Mouse (Mus musculus) heart, embryonic 13.5 days (tissue): ENCODE measurements around the gene Ppp1r37. TPM values are rescaled to one million over a fixed set of nuclear protein-coding genes. Genes with fewer than 3 reads are reported as not detected.

Experiments
- ATAC-seq: fragments of 200-750 bp; cut with Nextera tagmentation; 2 replicates; pipeline ENCODE4 v1.8.0; 2017; ENCODE audit warnings: moderate TSS enrichment; ENCODE audit not compliant: insufficient number of reproducible peaks, low FRiP score, low TSS enrichment; ENCODE audit errors: extremely low read depth
- H3K27ac ChIP-seq: fragments of 300-500 bp; sonication (generic); replicated peaks from 2 replicates; pipeline ENCODE4 v1.5.1; 2015; ENCODE audit warnings: moderate library complexity, mild to moderate bottlenecking, inconsistent platforms
- H3K27me3 ChIP-seq: fragments of 300-500 bp; sonication (generic); replicated peaks from 2 replicates; pipeline ENCODE4 v1.6.1; 2015; ENCODE audit warnings: mild to moderate bottlenecking, inconsistent platforms
- H3K36me3 ChIP-seq: fragments of 300-500 bp; sonication (generic); 2 replicates; pipeline ENCODE4 v1.6.1; 2015; ENCODE audit warnings: mild to moderate bottlenecking, inconsistent platforms
- H3K4me1 ChIP-seq: fragments of 300-500 bp; sonication (generic); 2 replicates; pipeline ENCODE4 v1.6.1; 2015; ENCODE audit warnings: inconsistent platforms
- H3K4me2 ChIP-seq: fragments of 300-500 bp; sonication (generic); 2 replicates; pipeline ENCODE4 v1.6.1; 2015; ENCODE audit warnings: inconsistent platforms, mild to moderate bottlenecking, moderate library complexity
- H3K4me3 ChIP-seq: fragments of 300-500 bp; sonication (generic); 2 replicates; pipeline ENCODE4 v1.5.1; 2015; ENCODE audit warnings: moderate library complexity, mild to moderate bottlenecking, inconsistent platforms
- H3K9ac ChIP-seq: fragments of 300-500 bp; sonication (generic); 2 replicates; pipeline ENCODE4 v1.6.1; 2015; ENCODE audit warnings: inconsistent platforms, mild to moderate bottlenecking, moderate library complexity
- H3K9me3 ChIP-seq: fragments of 300-500 bp; sonication (generic); 2 replicates; pipeline ENCODE4 v1.6.1; 2016; ENCODE audit warnings: inconsistent platforms
- WGBS: fragments of 180-500 bp; shearing (Covaris S2); methylation state at CpG from one replicate; pipeline ENCODE4 v1.1.7; 2015; ENCODE audit warnings: mixed read lengths; 5-methylcytosine and 5-hydroxymethylcytosine counted together
- polyA plus RNA-seq: library from polyadenylated mRNA; unstranded; fragments of >200 nt; fragmentation: Nextera tagmentation; extraction: Ambion mirVana; gene quantifications from 2 replicates; pipeline ENCODE4 v1.2.1, GENCODE M21; 2015

The Ppp1r37 gene
- polyA plus RNA-seq, 1 experiment from 2014 or later = 17.2 TPM

DNA sequence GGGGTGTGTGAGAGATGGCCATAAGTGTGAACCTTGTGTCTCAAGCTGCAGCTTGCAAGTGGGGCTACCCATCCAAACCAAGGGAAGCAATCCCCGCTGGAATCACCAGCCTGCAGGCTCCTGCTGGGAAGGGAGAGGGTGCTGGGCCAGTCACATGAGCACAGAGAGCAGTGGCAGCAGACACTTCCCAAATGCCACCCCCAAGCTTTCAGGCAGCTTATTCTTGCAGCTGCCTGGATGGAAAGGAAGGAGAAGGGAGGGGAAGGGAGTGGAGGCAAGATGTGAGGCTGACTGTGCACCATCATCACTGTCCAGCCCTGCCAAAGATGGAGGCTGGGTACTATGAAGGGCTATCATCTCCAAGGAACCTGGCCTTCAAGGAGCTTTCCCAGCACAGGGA lies 8.7 kb downstream of the Ppp1r37 start:
- Histone ChIP-seq H3K4me2 (no peak overlapping the region), H3K9ac (no peak overlapping the region), H3K27me3 (no peaks in the 10 kb centered on the region), H3K4me3 (no peak overlapping the region), H3K9me3 (no peaks in the 10 kb centered on the region), H3K4me1 (peaks cover 51% of the 10 kb centered on the region), H3K27ac (no peak overlapping the region), H3K36me3 (peaks cover 28% of the 10 kb centered on the region)
- 56% methylated on average over 1 of the region's 1 CpGs for WGBS
- ATAC-seq = no peak

DNA sequence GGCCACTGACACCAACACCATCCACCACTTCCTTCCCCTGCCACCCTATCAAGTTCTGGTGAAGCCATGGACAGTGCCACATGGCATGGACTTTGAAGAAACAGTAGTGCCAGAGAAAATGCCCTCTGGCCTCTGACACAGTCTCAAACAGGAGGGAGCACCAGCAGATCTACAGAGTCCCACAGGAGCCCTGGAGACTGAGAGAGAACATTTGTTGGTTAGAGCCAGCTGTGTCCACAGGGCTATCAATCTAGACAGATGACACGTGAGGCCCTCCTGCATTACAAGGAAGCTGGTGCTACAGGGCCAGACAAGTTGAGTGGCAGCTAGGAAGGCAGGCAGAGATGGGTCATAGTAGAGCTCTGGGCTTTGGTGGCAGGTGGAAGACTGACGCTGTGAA lies 10.4 kb downstream of the Ppp1r37 start:
- peaks cover 31% of the 10 kb centered on the region for H3K36me3 ChIP-seq
- no peak overlapping the region for H3K4me2 ChIP-seq
- no peak for ATAC-seq
- no peak overlapping the region for H3K4me3 ChIP-seq
- 33% methylated on average over 2 of the region's 2 CpGs for WGBS
- H3K9ac ChIP-seq = peak overlapping the region; percentile 33; the same call in 1 of the 2 replicates
- no peaks in the 10 kb centered on the region for H3K27me3 ChIP-seq
- H3K4me1 ChIP-seq = peaks cover 36% of the 10 kb centered on the region
- H3K27ac ChIP-seq = no peak overlapping the region
- no peaks in the 10 kb centered on the region for H3K9me3 ChIP-seq

GRCm38 (mm10) chr7:19551634-19552033 lies 11.2 kb downstream of the Ppp1r37 start:
- Histone ChIP-seq H3K27me3 (no peaks in the 10 kb centered on the region), H3K4me3 (no peak overlapping the region), H3K27ac (no peak overlapping the region), H3K4me1 (peaks cover 33% of the 10 kb centered on the region), H3K9me3 (no peaks in the 10 kb centered on the region), H3K4me2 (no peak overlapping the region), H3K36me3 (peaks cover 31% of the 10 kb centered on the region), H3K9ac (peak overlapping the region; percentile 19; the same call in 1 of the 2 replicates)
- 89% methylated on average over 5 of the region's 5 CpGs for WGBS
- no peak for ATAC-seq

DNA sequence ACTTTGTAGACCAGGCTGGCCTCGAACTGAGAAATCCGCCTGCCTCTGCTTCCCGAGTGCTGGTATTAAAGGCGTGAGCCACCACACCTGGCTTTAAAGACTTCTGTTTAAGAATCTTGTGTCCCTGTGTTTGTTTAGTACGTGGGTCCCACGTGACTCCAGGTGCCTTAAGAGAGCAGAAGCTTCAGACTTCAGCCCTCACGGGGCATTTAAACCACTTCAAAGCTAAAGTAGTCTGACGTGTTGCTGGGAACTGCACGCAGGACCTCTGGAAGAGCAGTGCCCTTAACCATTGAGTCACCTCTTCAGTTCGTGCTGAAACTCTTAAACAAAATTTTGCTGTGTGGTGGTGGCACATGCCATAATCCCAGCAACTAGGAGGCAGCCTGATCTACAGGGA lies 13.5 kb downstream of the Ppp1r37 start:
- Histone ChIP-seq H3K36me3 (peaks cover 24% of the 10 kb centered on the region), H3K4me3 (no peak overlapping the region), H3K4me2 (no peak overlapping the region), H3K9me3 (no peaks in the 10 kb centered on the region), H3K27me3 (no peaks in the 10 kb centered on the region), H3K27ac (no peak overlapping the region), H3K4me1 (peaks cover 44% of the 10 kb centered on the region), H3K9ac (no peak overlapping the region)
- no peak for ATAC-seq
- WGBS = 77% methylated on average over 10 of the region's 10 CpGs

GRCm38 (mm10) chr7:19547344-19547969 lies 15.4 kb downstream of the Ppp1r37 start:
- H3K4me1 ChIP-seq = peaks cover 49% of the 10 kb centered on the region
- H3K4me3 ChIP-seq = no peak overlapping the region
- H3K4me2 ChIP-seq = no peak overlapping the region
- peaks cover 8% of the 10 kb centered on the region; the same call in 1 of the 2 replicates for H3K36me3 ChIP-seq
- no peak overlapping the region for H3K9ac ChIP-seq
- H3K27ac ChIP-seq = no peak overlapping the region
- WGBS = 65% methylated on average over 2 of the region's 2 CpGs
- H3K9me3 ChIP-seq = no peaks in the 10 kb centered on the region
- ATAC-seq = no peak
- no peaks in the 10 kb centered on the region for H3K27me3 ChIP-seq

- Histone ChIP-seq H3K27ac (no peak overlapping the region), H3K36me3 (0 out of 2 replicates have a peak, but pooled peaks cover 3% of the 10 kb centered on the region), H3K9ac (no peak overlapping the region), H3K4me3 (no peak overlapping the region), H3K27me3 (no peaks in the 10 kb centered on the region), H3K4me1 (peaks cover 56% of the 10 kb centered on the region), H3K4me2 (no peak overlapping the region), H3K9me3 (no peaks in the 10 kb centered on the region)
- 36% methylated on average over 3 of the region's 3 CpGs for WGBS
- no peak for ATAC-seq
Observed at GRCm38 (mm10) chr7:19546007-19546406, 16.9 kb downstream of the Ppp1r37 start.

DNA sequence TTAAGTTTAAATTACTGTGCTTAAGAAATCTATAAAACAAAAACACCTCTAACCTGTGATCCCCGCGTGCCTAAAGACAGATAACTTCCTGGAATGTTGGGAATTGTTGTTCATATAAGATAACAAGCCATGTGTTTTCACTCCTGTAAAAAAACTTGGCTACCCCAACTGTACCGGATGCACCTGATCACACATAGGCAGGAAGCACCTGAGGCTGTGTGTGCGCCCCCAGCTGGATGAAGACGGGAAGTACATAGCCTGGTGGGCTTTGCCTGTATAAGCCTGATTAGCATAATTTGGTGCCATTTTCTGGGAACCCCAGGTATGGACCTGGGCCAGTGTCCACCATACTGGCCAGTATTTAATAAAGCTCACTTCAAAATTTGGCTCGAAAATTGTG lies 19.3 kb downstream of the Ppp1r37 start:
- Histone ChIP-seq H3K9me3 (no peaks in the 10 kb centered on the region), H3K9ac (no peak overlapping the region; the same call in 1 of the 2 replicates), H3K4me2 (no peak overlapping the region), H3K27me3 (no peaks in the 10 kb centered on the region), H3K4me1 (peaks cover 60% of the 10 kb centered on the region), H3K27ac (no peak overlapping the region), H3K36me3 (0 out of 2 replicates have a peak, but pooled peaks cover 4% of the 10 kb centered on the region), H3K4me3 (no peak overlapping the region)
- 38% methylated on average over 6 of the region's 6 CpGs for WGBS
- ATAC-seq = no peak

DNA sequence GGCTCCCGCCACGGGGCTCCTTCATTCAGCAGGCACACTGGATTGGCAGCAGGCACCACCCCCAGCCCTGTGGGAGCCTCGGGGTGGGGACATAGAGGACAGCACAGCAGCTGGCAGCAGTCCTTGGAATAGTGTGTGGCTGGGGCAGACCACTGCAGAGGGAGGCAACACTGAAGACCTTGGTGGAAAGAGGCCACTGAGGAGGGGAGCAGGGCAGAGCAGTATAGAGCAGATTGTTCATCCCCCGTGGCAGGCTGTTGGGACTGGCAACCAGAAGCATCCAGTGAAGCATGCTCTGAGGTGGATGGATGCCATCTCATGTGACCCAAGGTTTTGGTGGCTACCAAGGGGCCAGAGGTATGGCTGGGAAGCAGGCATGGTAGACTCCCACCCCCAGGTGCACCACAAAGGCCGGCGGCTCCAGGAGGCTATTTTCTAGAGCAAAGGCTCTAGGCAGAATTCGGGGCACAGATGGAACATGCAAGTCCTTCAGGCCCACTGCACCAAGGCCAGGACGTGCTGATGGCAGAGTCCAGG lies 20.7 kb downstream of the Ppp1r37 start:
- Histone ChIP-seq H3K9ac (peak overlapping the region; percentile 42; the same call in 1 of the 2 replicates), H3K4me2 (0 out of 2 replicates have a peak overlapping the region, but pooled peaks have one; percentile 2), H3K27me3 (no peaks in the 10 kb centered on the region), H3K9me3 (no peaks in the 10 kb centered on the region), H3K36me3 (0 out of 2 replicates have a peak, but pooled peaks cover 2% of the 10 kb centered on the region), H3K4me3 (no peak overlapping the region), H3K27ac (no peak overlapping the region), H3K4me1 (peaks cover 63% of the 10 kb centered on the region)
- 71% methylated on average over 8 of the region's 8 CpGs for WGBS
- ATAC-seq = peak; percentile 11; the same call in 1 of the 2 replicates

DNA sequence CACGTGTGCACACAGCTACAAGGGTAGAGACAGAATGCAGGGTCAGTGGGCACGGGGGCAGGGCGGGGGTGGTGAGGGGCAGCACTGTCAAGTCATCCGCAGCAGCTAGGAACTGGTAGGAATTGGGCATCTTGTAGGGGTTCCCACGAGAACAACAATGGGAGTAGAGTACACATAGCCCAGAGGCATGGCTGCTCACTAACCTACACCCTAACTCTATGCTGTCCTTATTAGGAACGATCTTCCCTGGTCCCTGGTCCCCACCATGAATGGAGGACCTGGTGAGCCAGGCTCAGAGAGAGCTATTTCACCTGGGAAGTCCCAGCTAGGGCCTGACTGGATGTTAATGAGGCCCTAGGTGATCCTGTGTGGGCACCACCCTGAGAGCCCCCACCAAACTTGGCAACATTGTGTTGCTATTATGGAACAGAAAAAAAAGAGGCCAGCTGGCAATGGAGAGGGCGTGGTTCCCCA lies 21.2 kb downstream of the Ppp1r37 start:
- Histone ChIP-seq H3K27ac (no peak overlapping the region; the same call in 1 of the 2 replicates), H3K4me3 (no peak overlapping the region), H3K4me2 (0 out of 2 replicates have a peak overlapping the region, but pooled peaks have one; percentile 2), H3K36me3 (0 out of 2 replicates have a peak, but pooled peaks cover 2% of the 10 kb centered on the region), H3K27me3 (no peaks in the 10 kb centered on the region), H3K9me3 (no peaks in the 10 kb centered on the region), H3K9ac (peak overlapping the region; percentile 42; the same call in 1 of the 2 replicates), H3K4me1 (peaks cover 65% of the 10 kb centered on the region)
- ATAC-seq = no peak
- WGBS = 83% methylated on average over 7 of the region's 7 CpGs

- ATAC-seq = no peak
- 83% methylated on average over 2 of the region's 2 CpGs for WGBS
- H3K4me3 ChIP-seq = no peak overlapping the region
- no peak overlapping the region for H3K4me2 ChIP-seq
- H3K9ac ChIP-seq = no peak overlapping the region; the same call in 1 of the 2 replicates
- no peak overlapping the region for H3K27ac ChIP-seq
- no peaks in the 10 kb centered on the region for H3K9me3 ChIP-seq
- H3K4me1 ChIP-seq = peaks cover 65% of the 10 kb centered on the region
- 0 out of 2 replicates have a peak, but pooled peaks cover 2% of the 10 kb centered on the region for H3K36me3 ChIP-seq
- no peaks in the 10 kb centered on the region for H3K27me3 ChIP-seq
Observed at GRCm38 (mm10) chr7:19540771-19541566, 21.9 kb downstream of the Ppp1r37 start.

DNA sequence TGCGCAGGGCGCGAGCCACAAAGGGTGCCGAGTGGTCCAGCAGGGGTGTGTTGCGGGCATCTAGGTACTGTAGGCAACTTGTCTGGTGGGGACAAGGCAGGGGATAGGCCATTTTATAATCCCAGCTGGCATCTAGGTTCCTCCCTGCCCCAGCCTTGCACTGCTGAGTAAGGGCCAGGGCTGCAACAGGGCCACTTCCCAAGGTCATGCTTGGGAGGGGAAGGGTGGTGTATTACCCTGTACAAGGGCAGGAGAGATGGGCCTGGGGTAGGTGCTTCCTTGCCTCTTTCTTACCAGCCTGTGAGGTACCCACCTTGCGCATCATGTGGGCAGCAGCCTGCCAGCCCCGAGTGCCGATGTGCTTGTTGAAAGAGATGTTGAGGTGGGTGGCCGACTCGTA lies 28.2 kb downstream of the Ppp1r37 start:
- H3K9ac ChIP-seq = no peak overlapping the region
- peaks cover 23% of the 10 kb centered on the region for H3K4me1 ChIP-seq
- 92% methylated on average over 10 of the region's 10 CpGs for WGBS
- no peaks in the 10 kb centered on the region for H3K9me3 ChIP-seq
- H3K4me3 ChIP-seq = no peak overlapping the region
- H3K27me3 ChIP-seq = no peaks in the 10 kb centered on the region
- no peak overlapping the region for H3K27ac ChIP-seq
- H3K36me3 ChIP-seq = peaks cover 65% of the 10 kb centered on the region
- ATAC-seq = no peak
- no peak overlapping the region for H3K4me2 ChIP-seq
